Mouse (Mus musculus) lung, adult 2 months (tissue): Measurements from ENCODE around the gene Gpc6.

ENCODE experiments used
- CTCF ChIP-seq: fragments of 200-500 bp; IDR thresholded peaks from 2 replicates; pipeline ENCODE4 v1.5.1; 2011; ENCODE audit warnings: mild to moderate bottlenecking, low read length, control low read depth; ENCODE audit not compliant: insufficient read depth
- POLR2A ChIP-seq: fragments of 200-500 bp; IDR thresholded peaks from 2 replicates; pipeline ENCODE4 v1.6.1; 2011; ENCODE audit warnings: low read depth, mild to moderate bottlenecking, control low read depth, low read length, borderline replicate concordance; ENCODE audit errors: extremely low read depth

DNA sequence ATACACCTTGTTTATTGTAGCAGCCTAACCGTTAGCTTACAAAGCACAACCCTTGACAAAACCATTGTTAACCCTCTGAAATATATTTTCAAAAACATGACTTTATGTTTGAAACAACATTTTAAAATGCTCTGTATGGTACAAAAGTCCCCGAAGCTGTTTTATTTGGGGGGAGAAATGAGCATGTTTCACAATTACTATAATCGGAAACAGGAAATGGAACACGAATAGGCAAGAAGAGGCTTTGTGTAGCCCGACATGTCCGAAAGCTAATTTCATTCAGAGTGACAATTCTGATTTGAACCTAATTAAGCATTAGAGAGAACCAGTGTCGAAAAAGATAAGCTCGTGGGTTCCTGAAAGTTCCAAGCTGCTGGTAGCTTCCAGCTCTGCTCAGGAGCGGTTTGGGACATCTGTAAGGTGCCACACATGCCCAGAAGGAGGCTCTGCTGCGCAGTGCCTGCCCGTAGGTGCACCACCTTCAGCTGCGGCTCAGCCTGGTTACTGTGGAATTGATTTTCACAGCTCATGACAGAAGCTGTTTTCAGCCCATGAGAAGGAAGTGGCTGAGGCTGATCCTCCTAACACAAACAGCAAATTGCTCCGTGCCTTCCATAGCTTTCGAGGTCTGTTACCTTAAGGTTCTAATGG, 12.9 kb downstream of the Gpc6 start:
- no peak for TF ChIP-seq CTCF
- TF ChIP-seq POLR2A: no peak
